ENCODE assay signal across 8 mouse cellular contexts in genomic region chr13:110394291-110395178, GRCm38 (mm10). TPM values are rescaled to one million over a fixed set of nuclear protein-coding genes. Genes with fewer than 3 reads are reported as not detected.
A peak's percentile ranks its signal among the peaks of the same experiment; 100 is the strongest.
DNase-seq lines count a peak whose midpoint lies in the region; ATAC-seq lines count a peak whose summit lies in the region.

TSS of gene Plk2 (plus strand) at chr13:110395046.

- H3K9ac ChIP-seq in hindbrain, embryonic 13.5 days, result peak within 1 kb of the TSS; percentile 97

- peaks cover 23% of the 10 kb centered on the region for H3K36me3 ChIP-seq in hindbrain, embryonic 13.5 days

- ATAC-seq in hindbrain, embryonic 13.5 days (ENCODE audit: low FRiP score), result peak; percentile 96

- peak within 1 kb of the TSS; percentile 96 for H3K4me2 ChIP-seq in hindbrain, embryonic 13.5 days

- H3K9me3 ChIP-seq in hindbrain, embryonic 13.5 days, result peaks cover under 1% of the 10 kb centered on the region; the same call in 1 of the 2 replicates

- peak within 1 kb of the TSS; percentile 76 for H3K4me3 ChIP-seq in hindbrain, embryonic 13.5 days

- H3K27me3 ChIP-seq in hindbrain, embryonic 13.5 days, result no peaks in the 10 kb centered on the region

- under 1% methylated on average over 70 of the region's 71 CpGs for WGBS in hindbrain, embryonic 13.5 days

- peak; percentile 91 for DNase-seq in R1 (ENCODE audit: low read depth, low spot score)
- DNase-seq in cerebellum, postnatal 14 days, result peak; percentile 97 to 98
- DNase-seq in frontal cortex, postnatal 14 days (ENCODE audit: low spot score in 2 of 2), result peak; percentile 88 to 97
- DNase-seq in layer of hippocampus, postnatal 14 days (ENCODE audit: low spot score in 2 of 2), result peak; percentile 97
- DNase-seq in lung, postnatal 10 days, result peak; percentile 96
- peak; percentile 95 for DNase-seq in ovary, postnatal 14 days (ENCODE audit: low spot score)
- DNase-seq in thymus, postnatal 10 days (ENCODE audit: low spot score in 2 of 2), result peak; percentile 79 to 91

- H3K27ac ChIP-seq in hindbrain, embryonic 13.5 days, result peak within 1 kb of the TSS; percentile 93

- peaks cover 25% of the 10 kb centered on the region for H3K4me1 ChIP-seq in hindbrain, embryonic 13.5 days (replicated peaks)

RNA-seq across cellular contexts. Expression of gene Plk2, which starts in this region (rescaled TPM):
- polyA plus RNA-seq in hindbrain, embryonic 13.5 days (2015; fragmentation: Nextera tagmentation; extraction: Ambion mirVana), result 121 and 139 TPM in 2 replicates
- total RNA-seq in layer of hippocampus, postnatal 14 days (2021), result 100 to 1,000 TPM; 235 to 237 TPM

Comparison
In these comparisons a context has a peak if more than half of its experiments do, and no peak if none do; other contexts are left out.
1. Peak in every context shown above with its lines: DNase-seq, ATAC-seq, H3K4me3 ChIP-seq and H3K27ac ChIP-seq.